Mouse (Mus musculus) heart, embryonic 12.5 days (tissue): Measurements from ENCODE around the gene Mdh1. TPM values are rescaled to one million over a fixed set of nuclear protein-coding genes. Genes with fewer than 3 reads are reported as not detected.

Experiments used
- microRNA-seq: library from miRNA; unstranded; fragments of <30 nt; microRNA quantifications from one replicate; pipeline ENCODE4, GENCODE M21; 2017
- polyA plus RNA-seq: library from polyadenylated mRNA; unstranded; fragments of >200 nt; fragmentation: Nextera tagmentation; extraction: Ambion mirVana; gene quantifications from 2 replicates; pipeline ENCODE4 v1.2.1, GENCODE M21; 2016

The Mdh1 gene
- polyA plus RNA-seq, 1 experiment from 2014 or later, result 1,326 TPM

Small RNA genes lying within 50 kb of the gene (microRNA-seq; reads per million reads assigned to microRNA genes)
- not detected for gene Gm22990

Other genes starting within 250 kb of the Mdh1 start
- 213 and 221 TPM in 2 replicates for gene Ugp2, start 201.2 kb downstream of the Mdh1 start, polyA plus RNA-seq
- gene Wdpcp, start 132 bp downstream of the Mdh1 start, polyA plus RNA-seq, result 7.4 and 8.0 TPM in 2 replicates